Mouse (Mus musculus) mesoderm, embryonic 11.5 days (tissue): ENCODE results near the gene Rgs18.

Experiments
- DNase-seq: peaks from one replicate; pipeline ENCODE4 v3.0.0-alpha.2; 2012; ENCODE audit warnings: low read depth, low spot score

Gene Rgs18

GRCm38 (mm10) chr1:144775331-144775730, at the start of gene Rgs18:
Gene Rgs18, minus strand, starts transcription at chr1:144775435.
- DNase-seq, result no peak

GRCm38 (mm10) chr1:144774394-144774793, 841 bp downstream of the Rgs18 start:
- DNase-seq, result no peak

- DNase-seq, result no peak
Measured at GRCm38 (mm10) chr1:144766218-144766617, 9.0 kb downstream of the Rgs18 start.

GRCm38 (mm10) chr1:144760792-144761191, 14.4 kb downstream of the Rgs18 start:
- no peak for DNase-seq

GRCm38 (mm10) chr1:144750763-144751162, 24.5 kb downstream of the Rgs18 start:
- DNase-seq, result no peak

- no peak for DNase-seq
Measured at GRCm38 (mm10) chr1:144746182-144746581, 29.1 kb downstream of the Rgs18 start.

- no peak for DNase-seq
Measured at GRCm38 (mm10) chr1:144737739-144738138, 37.5 kb downstream of the Rgs18 start.

- DNase-seq, result no peak
Measured at GRCm38 (mm10) chr1:144720736-144721135, 54.5 kb downstream of the Rgs18 start.

GRCm38 (mm10) chr1:144704373-144704772, 70.9 kb downstream of the Rgs18 start:
- no peak for DNase-seq
